Mouse (Mus musculus): ENCODE results near the gene Mapk6. TPM values are rescaled to one million over a fixed set of nuclear protein-coding genes. Genes with fewer than 3 reads are reported as not detected.

The Mapk6 gene
- total RNA-seq, 2 experiments from 2014 or later = 4.9 to 11.7 TPM

- no peak for ATAC-seq (replicated peaks; ENCODE audit: low FRiP score, poor library complexity, severe bottlenecking)
Measured at GRCm38 (mm10) chr9:75427366-75428273, 17.8 kb upstream of the Mapk6 start.

- no peak for ATAC-seq (replicated peaks; ENCODE audit: low FRiP score, poor library complexity, severe bottlenecking)
Measured at GRCm38 (mm10) chr9:75425796-75426391, 16.1 kb upstream of the Mapk6 start.

GRCm38 (mm10) chr9:75424358-75425150, 14.7 kb upstream of the Mapk6 start:
- no peak for ATAC-seq (replicated peaks; ENCODE audit: low FRiP score, poor library complexity, severe bottlenecking)

- ATAC-seq (replicated peaks; ENCODE audit: low FRiP score, poor library complexity, severe bottlenecking) = no peak
Measured at GRCm38 (mm10) chr9:75423683-75424082, 13.9 kb upstream of the Mapk6 start.

GRCm38 (mm10) chr9:75422251-75422691, 12.5 kb upstream of the Mapk6 start:
- ATAC-seq (replicated peaks; ENCODE audit: low FRiP score, poor library complexity, severe bottlenecking) = no peak

GRCm38 (mm10) chr9:75414204-75414603, 4.4 kb upstream of the Mapk6 start:
- ATAC-seq (replicated peaks; ENCODE audit: low FRiP score, poor library complexity, severe bottlenecking) = no peak

GRCm38 (mm10) chr9:75413206-75413605, 3.4 kb upstream of the Mapk6 start:
- ATAC-seq (replicated peaks; ENCODE audit: low FRiP score, poor library complexity, severe bottlenecking) = no peak

- no peak for ATAC-seq (replicated peaks; ENCODE audit: low FRiP score, poor library complexity, severe bottlenecking)
Measured at GRCm38 (mm10) chr9:75411584-75411983, 1.8 kb upstream of the Mapk6 start.

GRCm38 (mm10) chr9:75410868-75411487, 1.2 kb upstream of the Mapk6 start:
- ATAC-seq (replicated peaks; ENCODE audit: low FRiP score, poor library complexity, severe bottlenecking) = no peak

GRCm38 (mm10) chr9:75409031-75409851, 564 bp downstream of the Mapk6 start:
- peak; percentile 64 for ATAC-seq (replicated peaks; ENCODE audit: low FRiP score, poor library complexity, severe bottlenecking)

- ATAC-seq (replicated peaks; ENCODE audit: low FRiP score, poor library complexity, severe bottlenecking) = no peak
Measured at GRCm38 (mm10) chr9:75408204-75408826, 1.5 kb downstream of the Mapk6 start.

GRCm38 (mm10) chr9:75407803-75408202, 2.0 kb downstream of the Mapk6 start:
- ATAC-seq (replicated peaks; ENCODE audit: low FRiP score, poor library complexity, severe bottlenecking) = no peak

GRCm38 (mm10) chr9:75406121-75406520, 3.7 kb downstream of the Mapk6 start:
- ATAC-seq (replicated peaks; ENCODE audit: low FRiP score, poor library complexity, severe bottlenecking) = no peak

- ATAC-seq (replicated peaks; ENCODE audit: low FRiP score, poor library complexity, severe bottlenecking) = no peak
Measured at GRCm38 (mm10) chr9:75403520-75403919, 6.3 kb downstream of the Mapk6 start.

GRCm38 (mm10) chr9:75401593-75402504, 8.0 kb downstream of the Mapk6 start:
- no peak for ATAC-seq (replicated peaks; ENCODE audit: low FRiP score, poor library complexity, severe bottlenecking)

GRCm38 (mm10) chr9:75400639-75401038, 9.2 kb downstream of the Mapk6 start:
- ATAC-seq (replicated peaks; ENCODE audit: low FRiP score, poor library complexity, severe bottlenecking) = no peak

GRCm38 (mm10) chr9:75399069-75399468, 10.7 kb downstream of the Mapk6 start:
- no peak for ATAC-seq (replicated peaks; ENCODE audit: low FRiP score, poor library complexity, severe bottlenecking)

GRCm38 (mm10) chr9:75395971-75396370, 13.8 kb downstream of the Mapk6 start:
- ATAC-seq (replicated peaks; ENCODE audit: low FRiP score, poor library complexity, severe bottlenecking) = no peak
